In genomic region chr19:27032621-27033020, GRCm38 (mm10) we compare ENCODE assay signal across 12 mouse cellular contexts.
DNase-seq lines count a peak whose midpoint lies in the region; ATAC-seq and TF ChIP-seq lines count a peak whose summit lies in the region.
"Had no signal": no experiment of that assay in that cellular context is flagged by ENCODE, and none has a peak within 500 bp of the region (broad histone marks: within the 10 kb centered on the region; RNA-seq: fewer than 3 reads in every experiment).

No protein-coding gene starts in this region.

- peaks cover 3% of the 10 kb centered on the region for H3K9me3 ChIP-seq in CH12.LX (replicated peaks; ENCODE audit: low read length)
- H3K9me3 ChIP-seq in lung, embryonic 14.5 days (ENCODE audit: low read depth, low read length), result no peaks in the 10 kb centered on the region
- H3K9me3 ChIP-seq: lung, embryonic 15.5 days had no signal

- no peak for TF ChIP-seq EP300 in heart, adult 2 months (IDR thresholded peaks at IDR 0.05; ENCODE audit: insufficient read depth, low read depth, low read length)
- no peak for TF ChIP-seq EP300 in CH12.LX (IDR thresholded peaks at IDR 0.05; ENCODE audit: low read length)

- H3K36me3 ChIP-seq in heart, adult 2 months (ENCODE audit: control insufficient read depth, insufficient read depth, low read length), result no peaks in the 10 kb centered on the region
- no peaks in the 10 kb centered on the region for H3K36me3 ChIP-seq in CH12.LX (replicated peaks in 1 of 2; ENCODE audit: control insufficient read depth in 1 of 2, insufficient read depth in 1 of 2, low read length in 1 of 2)
- H3K36me3 ChIP-seq in lung, embryonic 14.5 days (ENCODE audit: insufficient read depth), result no peaks in the 10 kb centered on the region
- H3K36me3 ChIP-seq: lung, embryonic 15.5 days had no signal

- H3K27me3 ChIP-seq in heart, adult 2 months (ENCODE audit: control insufficient read depth, insufficient read depth, low read length), result no peaks in the 10 kb centered on the region
- no peaks in the 10 kb centered on the region for H3K27me3 ChIP-seq in CH12.LX (replicated peaks)
- no peaks in the 10 kb centered on the region for H3K27me3 ChIP-seq in lung, embryonic 14.5 days (ENCODE audit: insufficient read depth, low read length)
- H3K27me3 ChIP-seq: lung, embryonic 15.5 days had no signal

- H3K4me1 ChIP-seq in heart, adult 2 months (ENCODE audit: control insufficient read depth, insufficient read depth, low read length), result no peaks in the 10 kb centered on the region
- H3K4me1 ChIP-seq in CH12.LX (ENCODE audit: control insufficient read depth in 1 of 2, insufficient read depth in 2 of 2), result peaks cover 3 to 21% of the 10 kb centered on the region in 2 experiments; a peak in 2 of 4 replicates
- no peaks in the 10 kb centered on the region for H3K4me1 ChIP-seq in lung, embryonic 14.5 days (ENCODE audit: insufficient read depth)

- peak; percentile 60 for ATAC-seq in lung, embryonic 14.5 days (ENCODE audit: insufficient read depth)
- no peak for ATAC-seq in erythroblast, adult 5-6 weeks (replicated peaks; ENCODE audit: low FRiP score, poor library complexity, severe bottlenecking)
- ATAC-seq: forebrain, embryonic 16.5 days had no signal

- DNase-seq in heart, adult 2 months, result no peak
- no peak for DNase-seq in heart, adult 11 months
- no peak for DNase-seq in CH12.LX (ENCODE audit: extremely low read depth)
- peak; percentile 38 for DNase-seq in kidney, adult 11 months
- peak; percentile 65 for DNase-seq in lung, embryonic 14.5 days
- no peak for DNase-seq in layer of hippocampus, postnatal 14 days (ENCODE audit: low spot score in 2 of 2)
- no peak for DNase-seq in thymus, postnatal 4 days
- DNase-seq: cerebellum, adult 9-11 months; right cerebral cortex, postnatal 4 days had no signal

- no peak overlapping the region for H3K9ac ChIP-seq in heart, adult 2 months (ENCODE audit: low read depth, low read length)
- no peak overlapping the region; the same call in 1 of the 2 replicates for H3K9ac ChIP-seq in CH12.LX (ENCODE audit: insufficient read depth, low read depth)
- H3K9ac ChIP-seq in lung, embryonic 14.5 days, result no peak overlapping the region
- H3K9ac ChIP-seq: lung, embryonic 15.5 days had no signal

- dilution Hi-C loops in CH12.LX (cut with MboI; ENCODE audit: extremely low pct_ligation_motif_present, extremely low pct_unique_long_range_greater_than_20kb, low sequenced_read_pairs), result no loop called here

- intact Hi-C loops in heart, adult 2 months (cut with DNase I), result loop anchor here (10.0 kb wide), 1 partner anchor 182 kb away; the partner anchor contains the start of gene Vldlr

- TF ChIP-seq CTCF in heart, adult 2 months (IDR thresholded peaks at IDR 0.05), result peak; percentile 54
- TF ChIP-seq CTCF in CH12.LX (conservative IDR thresholded peaks at IDR 0.05 in 1 of 2, IDR thresholded peaks at IDR 0.05 in 1 of 2; ENCODE audit: low read depth in 2 of 2, low read length in 2 of 2), result peak in 1 of 2 experiments; percentile 36; a peak in 2 of 4 replicates
- peak; percentile 49 for TF ChIP-seq CTCF in lung, embryonic 14.5 days (IDR thresholded peaks at IDR 0.05; ENCODE audit: low read depth)

- WGBS in heart, adult 2 months, result 52% methylated on average over 5 of the region's 5 CpGs
- WGBS in lung, embryonic 14.5 days, result 49% methylated on average over 5 of the region's 5 CpGs

- in situ Hi-C loops in CH12.LX (cut with MboI; ENCODE audit: low pct_ligation_motif_present, low pct_unique_long_range_greater_than_20kb, low sequenced_read_pairs), result no loop called here

- 0 out of 2 replicates have a peak overlapping the region, but pooled peaks have one; percentile 50 for H3K4me2 ChIP-seq in CH12.LX (ENCODE audit: insufficient read depth, low read depth, poor library complexity, severe bottlenecking)
- H3K4me2 ChIP-seq in lung, embryonic 14.5 days, result no peak overlapping the region
- H3K4me2 ChIP-seq: lung, embryonic 15.5 days had no signal

- TF ChIP-seq POLR2A in heart, adult 2 months (IDR thresholded peaks at IDR 0.05; ENCODE audit: insufficient read depth, low read depth, low read length), result no peak
- no peak for TF ChIP-seq POLR2A in CH12.LX (IDR thresholded peaks at IDR 0.05; ENCODE audit: low read depth, low read length)

- TF ChIP-seq RAD21 in CH12.LX (IDR thresholded peaks at IDR 0.05; ENCODE audit: low read depth, low read length), result peak; percentile 19

- H3K79me2 ChIP-seq in heart, adult 2 months (replicated peaks; ENCODE audit: control insufficient read depth, insufficient read depth, low read length), result no peaks in the 10 kb centered on the region
- H3K79me2 ChIP-seq in CH12.LX (replicated peaks; ENCODE audit: control insufficient read depth, extremely low read depth, insufficient read depth, poor library complexity, severe bottlenecking), result no peaks in the 10 kb centered on the region

- H3K27ac ChIP-seq in heart, adult 2 months, result no peak overlapping the region
- no peak overlapping the region for H3K27ac ChIP-seq in CH12.LX (ENCODE audit: insufficient read depth, low read depth)
- H3K27ac ChIP-seq in lung, embryonic 14.5 days (ENCODE audit: low read depth), result no peak overlapping the region
- H3K27ac ChIP-seq: lung, embryonic 15.5 days had no signal

- no peak overlapping the region for H3K4me3 ChIP-seq in heart, adult 2 months
- H3K4me3 ChIP-seq in CH12.LX (replicated peaks in 1 of 3; ENCODE audit: low read depth in 2 of 3, low read length in 2 of 3, poor library complexity in 1 of 3), result no peak overlapping the region
- no peak overlapping the region for H3K4me3 ChIP-seq in lung, embryonic 14.5 days (ENCODE audit: low read depth, low read length)
- H3K4me3 ChIP-seq: lung, embryonic 15.5 days had no signal

TF ChIP-seq in CH12.LX, 34 proteins besides CTCF, POLR2A, EP300 and RAD21:
- TF ChIP-seq SIN3A (IDR thresholded peaks at IDR 0.05; ENCODE audit: low read length) (no peak), USF1 (IDR thresholded peaks at IDR 0.05; ENCODE audit: low read depth, low read length) (peak; percentile 37), MEF2A (IDR thresholded peaks at IDR 0.05; ENCODE audit: borderline replicate concordance, low read depth, low read length) (no peak), SMC3 (IDR thresholded peaks at IDR 0.05; ENCODE audit: low read depth, low read length) (peak; percentile 39), MAX (IDR thresholded peaks at IDR 0.05; ENCODE audit: low read length) (0 out of 2 replicates have a peak, but pooled peaks have one; percentile 27)

Comparison
In these comparisons a context has a peak if more than half of its experiments do, and no peak if none do; other contexts are left out.
1. DNase-seq: peak in kidney, adult 11 months (single experiment) and lung, embryonic 14.5 days (single experiment); none in heart, adult 2 months (0 of 2), heart, adult 11 months (single experiment), CH12.LX (single experiment), layer of hippocampus, postnatal 14 days (0 of 2) and thymus, postnatal 4 days (single experiment).